Mouse (Mus musculus) midbrain, embryonic 13.5 days (tissue): ENCODE data around the gene Gm49394. TPM values are rescaled to one million over a fixed set of nuclear protein-coding genes. Genes with fewer than 3 reads are reported as not detected.

ENCODE experiments used
- ATAC-seq: fragments of 200-750 bp; cut with Nextera tagmentation; 2 replicates; pipeline ENCODE4 v1.8.0; 2017; ENCODE audit warnings: mild to moderate bottlenecking, moderate TSS enrichment, moderate library complexity
- H3K27ac ChIP-seq: fragments of 300-500 bp; sonication (generic); 2 replicates; pipeline ENCODE4 v1.5.1; 2015; ENCODE audit warnings: inconsistent platforms, mild to moderate bottlenecking, moderate library complexity
- H3K27me3 ChIP-seq: fragments of 300-500 bp; sonication (generic); 2 replicates; pipeline ENCODE4 v1.6.1; 2015; ENCODE audit warnings: mild to moderate bottlenecking, inconsistent platforms
- H3K36me3 ChIP-seq: fragments of 300-500 bp; sonication (generic); 2 replicates; pipeline ENCODE4 v1.6.1; 2015; ENCODE audit warnings: mild to moderate bottlenecking, inconsistent platforms
- H3K4me1 ChIP-seq: fragments of 300-500 bp; sonication (generic); replicated peaks from 2 replicates; pipeline ENCODE4 v1.6.1; 2015; ENCODE audit warnings: inconsistent platforms
- H3K4me2 ChIP-seq: fragments of 300-500 bp; sonication (generic); replicated peaks from 2 replicates; pipeline ENCODE4 v1.6.1; 2015; ENCODE audit warnings: moderate library complexity, mild to moderate bottlenecking, inconsistent platforms
- H3K4me3 ChIP-seq: fragments of 300-500 bp; sonication (generic); replicated peaks from 2 replicates; pipeline ENCODE4 v1.5.1; 2015; ENCODE audit warnings: mild to moderate bottlenecking, inconsistent platforms
- H3K9ac ChIP-seq: fragments of 300-500 bp; sonication (generic); replicated peaks from 2 replicates; pipeline ENCODE4 v1.6.1; 2015; ENCODE audit warnings: mild to moderate bottlenecking, inconsistent platforms
- H3K9me3 ChIP-seq: fragments of 300-500 bp; sonication (generic); 2 replicates; pipeline ENCODE4 v1.6.1; 2016; ENCODE audit warnings: mild to moderate bottlenecking, inconsistent platforms
- WGBS: fragments of 180-500 bp; shearing (Covaris S2); methylation state at CpG from one replicate; pipeline ENCODE4 v1.1.7; 2015; 5-methylcytosine and 5-hydroxymethylcytosine counted together
- microRNA counts: library from miRNA; unstranded; fragments of <30 nt; microRNA quantifications from one replicate; lab custom pipeline; 2016
- microRNA-seq: library from miRNA; unstranded; fragments of <30 nt; microRNA quantifications from one replicate; pipeline ENCODE4, GENCODE M21; 2016
- polyA plus RNA-seq: library from polyadenylated mRNA; unstranded; fragments of >200 nt; fragmentation: Nextera tagmentation; extraction: Ambion mirVana; gene quantifications from 2 replicates; pipeline ENCODE4 v1.2.1, GENCODE M21; 2015

Gene Gm49394
- polyA plus RNA-seq, 1 experiment from 2014 or later, result not detected

- ATAC-seq, result peak; percentile 93
- Histone ChIP-seq H3K4me3 (no peak overlapping the region), H3K27me3 (no peaks in the 10 kb centered on the region), H3K9ac (peak overlapping the region; percentile 29; the same call in 1 of the 2 replicates), H3K4me1 (peaks cover 15% of the 10 kb centered on the region), H3K9me3 (no peaks in the 10 kb centered on the region), H3K27ac (peak overlapping the region; percentile 79), H3K4me2 (peak overlapping the region; percentile 39), H3K36me3 (no peaks in the 10 kb centered on the region)
- 2% methylated on average over 12 of the region's 12 CpGs for WGBS
These were observed 58.9 kb downstream of the Gm49394 start for GRCm38 (mm10) chr7:142610627-142611406.

- Histone ChIP-seq H3K9me3 (no peaks in the 10 kb centered on the region), H3K9ac (no peak overlapping the region), H3K27me3 (no peaks in the 10 kb centered on the region), H3K36me3 (no peaks in the 10 kb centered on the region), H3K4me3 (no peak overlapping the region), H3K27ac (no peak overlapping the region), H3K4me2 (no peak overlapping the region), H3K4me1 (no peaks in the 10 kb centered on the region)
- 78% methylated on average over 2 of the region's 2 CpGs for WGBS
- no peak for ATAC-seq
These were observed 68.8 kb downstream of the Gm49394 start for GRCm38 (mm10) chr7:142600921-142601320.

MicroRNAs within 50 kb of the gene (microRNA counts, 519-probe panel; counts per million panel counts)
- microRNA mmu-miR-483 (lab: Ali Mortazavi, UCI), result 110 counts per million, percentile 56 among the panel's probes with 10 or more counts

Small RNA genes lying within 50 kb of the gene (microRNA-seq; reads per million reads assigned to microRNA genes)
- gene Mir483, result 81.7 reads per million, percentile 51 among the genes with 10 or more reads in this experiment

Other genes starting within 250 kb of the Gm49394 start
- gene Syt8, start 235.1 kb downstream of the Gm49394 start, polyA plus RNA-seq, result not detected in 2 replicates
- gene Tnni2, start 228.1 kb downstream of the Gm49394 start, polyA plus RNA-seq, result 0.59 and 0.75 TPM in 2 replicates
- gene Lsp1, start 209.1 kb downstream of the Gm49394 start, polyA plus RNA-seq, result 6.5 and 6.9 TPM in 2 replicates
- 0.68 and 1.0 TPM in 2 replicates for gene Tnnt3, start 171.1 kb downstream of the Gm49394 start, polyA plus RNA-seq
- gene Mrpl23, start 137.3 kb downstream of the Gm49394 start, polyA plus RNA-seq, result 12.8 and 13.7 TPM in 2 replicates
- 96.3 and 112 TPM in 2 replicates for gene Igf2, start 3.1 kb downstream of the Gm49394 start, polyA plus RNA-seq
- gene Ins2, start 73.4 kb upstream of the Gm49394 start, polyA plus RNA-seq, result not detected in 2 replicates